Mouse (Mus musculus) liver, postnatal 0 days (tissue): Measurements from ENCODE around the gene Ugt1a7c. TPM values are rescaled to one million over a fixed set of nuclear protein-coding genes. Genes with fewer than 3 reads are reported as not detected.

Experiments used
- ATAC-seq: fragments of 200-750 bp; cut with Nextera tagmentation; 2 replicates; pipeline ENCODE4 v1.8.0; 2017; ENCODE audit warnings: mild to moderate bottlenecking, moderate library complexity
- DNase-seq: peaks from one replicate; pipeline ENCODE4 v3.0.0-alpha.2; 2016
- H3K27ac ChIP-seq: fragments of 300-500 bp; sonication (generic); 2 replicates; pipeline ENCODE4 v1.5.1; 2014; ENCODE audit warnings: antibody characterized with exemption, moderate library complexity, mild to moderate bottlenecking, low read depth
- H3K27me3 ChIP-seq: fragments of 300-500 bp; sonication (generic); 2 replicates; pipeline ENCODE4 v1.6.1; 2014; ENCODE audit warnings: low read length, control low read depth, mixed read lengths; ENCODE audit not compliant: insufficient read depth
- H3K36me3 ChIP-seq: fragments of 300-500 bp; sonication (generic); replicated peaks from 2 replicates; pipeline ENCODE4 v1.6.1; 2014; ENCODE audit warnings: mild to moderate bottlenecking, control low read depth, low read length, moderate library complexity, mixed read lengths; ENCODE audit not compliant: insufficient read depth
- H3K4me1 ChIP-seq: fragments of 300-500 bp; sonication (generic); 2 replicates; pipeline ENCODE4 v1.6.1; 2014; ENCODE audit warnings: antibody characterized with exemption, mild to moderate bottlenecking, control low read depth; ENCODE audit not compliant: insufficient read depth
- H3K4me2 ChIP-seq: fragments of 300-500 bp; sonication (generic); 2 replicates; pipeline ENCODE4 v1.6.1; 2014; ENCODE audit warnings: low read depth, mild to moderate bottlenecking, low read length, moderate library complexity, mixed read lengths
- H3K4me3 ChIP-seq: fragments of 300-500 bp; sonication (generic); 2 replicates; pipeline ENCODE4 v1.5.1; 2014; ENCODE audit warnings: low read depth, low read length
- H3K9ac ChIP-seq: fragments of 300-500 bp; sonication (generic); replicated peaks from 2 replicates; pipeline ENCODE4 v1.6.1; 2014; ENCODE audit warnings: mild to moderate bottlenecking, moderate library complexity
- H3K9me3 ChIP-seq: fragments of 300-500 bp; sonication (generic); 2 replicates; pipeline ENCODE4 v1.6.1; 2016; ENCODE audit warnings: mild to moderate bottlenecking, control low read depth, low read length, mixed read lengths
- CTCF ChIP-seq: sonication (generic); IDR thresholded peaks from 2 replicates; pipeline ENCODE4 v1.5.1; 2016; ENCODE audit warnings: antibody characterized with exemption, low read depth
- EP300 ChIP-seq: IDR thresholded peaks from 2 replicates; pipeline ENCODE4 v1.6.1; 2016; ENCODE audit warnings: antibody characterized with exemption, low read depth, mild to moderate bottlenecking
- WGBS: fragments of 180-500 bp; shearing (Covaris S2); extraction: QIAGEN DNeasy Blood & Tissue Kit; methylation state at CpG from one replicate; pipeline ENCODE4 v1.1.7; 2014; ENCODE audit not compliant: insufficient replicate concordance; 5-methylcytosine and 5-hydroxymethylcytosine counted together
- polyA plus RNA-seq: library from polyadenylated mRNA; unstranded; fragments of >200 nt; fragmentation: Nextera tagmentation; extraction: Ambion mirVana; gene quantifications from 2 replicates; pipeline ENCODE4 v1.2.1, GENCODE M21; 2015

Ugt1a7c gene
- polyA plus RNA-seq, 1 experiment from 2014 or later = 2.3 TPM

- WGBS = 65% methylated on average over 6 of the region's 6 CpGs
- H3K9ac ChIP-seq = no peak overlapping the region
- no peaks in the 10 kb centered on the region for H3K27me3 ChIP-seq
- H3K27ac ChIP-seq = no peak overlapping the region
- DNase-seq (no peak), ATAC-seq (no peak)
- H3K4me2 ChIP-seq = no peak overlapping the region
- H3K9me3 ChIP-seq = peaks cover 22% of the 10 kb centered on the region
- no peaks in the 10 kb centered on the region for H3K4me1 ChIP-seq
- no peaks in the 10 kb centered on the region for H3K36me3 ChIP-seq
- H3K4me3 ChIP-seq = no peak overlapping the region
- TF ChIP-seq CTCF = no peak
- TF ChIP-seq EP300 = no peak
Observed at GRCm38 (mm10) chr1:88230981-88231802, 136.3 kb downstream of the Ugt1a7c start.

- DNase-seq (no peak), ATAC-seq (no peak)
- no peaks in the 10 kb centered on the region for H3K4me1 ChIP-seq
- no peak overlapping the region for H3K27ac ChIP-seq
- no peak overlapping the region for H3K4me3 ChIP-seq
- H3K4me2 ChIP-seq = no peak overlapping the region
- WGBS = 58% methylated on average over 7 of the region's 7 CpGs
- no peaks in the 10 kb centered on the region for H3K27me3 ChIP-seq
- H3K9me3 ChIP-seq = peaks cover 21% of the 10 kb centered on the region
- H3K36me3 ChIP-seq = no peaks in the 10 kb centered on the region
- H3K9ac ChIP-seq = no peak overlapping the region
- TF ChIP-seq CTCF (no peak), EP300 (no peak)
Observed at GRCm38 (mm10) chr1:88231803-88232499, 137.1 kb downstream of the Ugt1a7c start.

GRCm38 (mm10) chr1:88232664-88233380, 138.0 kb downstream of the Ugt1a7c start:
- Histone ChIP-seq H3K4me1 (no peaks in the 10 kb centered on the region; the same call in 1 of the 2 replicates), H3K9me3 (peaks cover 22% of the 10 kb centered on the region), H3K36me3 (no peaks in the 10 kb centered on the region), H3K4me2 (no peak overlapping the region), H3K4me3 (no peak overlapping the region), H3K27me3 (no peaks in the 10 kb centered on the region), H3K27ac (no peak overlapping the region), H3K9ac (no peak overlapping the region)
- 42% methylated on average over 3 of the region's 3 CpGs for WGBS
- TF ChIP-seq CTCF (no peak), EP300 (no peak)
- ATAC-seq (no peak), DNase-seq (no peak)

- peaks cover 21% of the 10 kb centered on the region for H3K9me3 ChIP-seq
- no peak for DNase-seq
- no peak for ATAC-seq
- WGBS = 62% methylated on average over 14 of the region's 14 CpGs
- no peaks in the 10 kb centered on the region; the same call in 1 of the 2 replicates for H3K4me1 ChIP-seq
- H3K9ac ChIP-seq = no peak overlapping the region
- H3K27me3 ChIP-seq = no peaks in the 10 kb centered on the region
- H3K36me3 ChIP-seq = no peaks in the 10 kb centered on the region
- H3K4me3 ChIP-seq = no peak overlapping the region
- no peak for TF ChIP-seq CTCF
- H3K4me2 ChIP-seq = no peak overlapping the region
- H3K27ac ChIP-seq = no peak overlapping the region
Observed at GRCm38 (mm10) chr1:88233421-88234247, 138.8 kb downstream of the Ugt1a7c start.

GRCm38 (mm10) chr1:88234248-88234610, 139.4 kb downstream of the Ugt1a7c start:
- Histone ChIP-seq H3K4me2 (no peak overlapping the region), H3K36me3 (no peaks in the 10 kb centered on the region), H3K4me3 (no peak overlapping the region), H3K9ac (no peak overlapping the region), H3K27me3 (no peaks in the 10 kb centered on the region), H3K27ac (no peak overlapping the region), H3K4me1 (no peaks in the 10 kb centered on the region; the same call in 1 of the 2 replicates), H3K9me3 (peaks cover 25% of the 10 kb centered on the region)
- no peak for TF ChIP-seq CTCF
- DNase-seq = no peak
- no peak for ATAC-seq
- WGBS = 54% methylated on average over 4 of the region's 4 CpGs
